Mouse (Mus musculus) embryo, embryonic 10 days (tissue): ENCODE data around the gene Elovl5.

ENCODE experiments used
- DNase-seq: peaks from one replicate; pipeline ENCODE4 v3.0.0-alpha.2; 2015; ENCODE audit warnings: low spot score

Gene Elovl5

GRCm38 (mm10) chr9:77917074-77917621 lies at the start of gene Elovl5:
Gene Elovl5, plus strand, starts transcription at chr9:77917364.
- DNase-seq, result peak; percentile 99

- DNase-seq, result no peak
Observed at GRCm38 (mm10) chr9:77891501-77891900, 25.7 kb upstream of the Elovl5 start.

GRCm38 (mm10) chr9:77898551-77898950 lies 18.6 kb upstream of the Elovl5 start:
- DNase-seq, result no peak

GRCm38 (mm10) chr9:77904133-77904532 lies 13.0 kb upstream of the Elovl5 start:
- no peak for DNase-seq

GRCm38 (mm10) chr9:77909572-77910269 lies 7.4 kb upstream of the Elovl5 start:
- no peak for DNase-seq

GRCm38 (mm10) chr9:77910270-77911240 lies 6.6 kb upstream of the Elovl5 start:
- peak; percentile 93 for DNase-seq

- DNase-seq, result peak; percentile 29
Observed at GRCm38 (mm10) chr9:77911508-77912229, 5.5 kb upstream of the Elovl5 start.

- no peak for DNase-seq
Observed at GRCm38 (mm10) chr9:77912246-77912645, 4.9 kb upstream of the Elovl5 start.

GRCm38 (mm10) chr9:77914616-77915015 lies 2.5 kb upstream of the Elovl5 start:
- DNase-seq, result no peak

- DNase-seq, result no peak
Observed at GRCm38 (mm10) chr9:77915791-77916190, 1.4 kb upstream of the Elovl5 start.

GRCm38 (mm10) chr9:77917622-77918131 lies 513 bp downstream of the Elovl5 start:
- peak; percentile 35 for DNase-seq

- DNase-seq, result no peak
Observed at GRCm38 (mm10) chr9:77918211-77918610, 1.0 kb downstream of the Elovl5 start.

GRCm38 (mm10) chr9:77918961-77919670 lies 2.0 kb downstream of the Elovl5 start:
- no peak for DNase-seq

GRCm38 (mm10) chr9:77920481-77920880 lies 3.3 kb downstream of the Elovl5 start:
- DNase-seq, result no peak

- no peak for DNase-seq
Observed at GRCm38 (mm10) chr9:77921366-77922260, 4.4 kb downstream of the Elovl5 start.

GRCm38 (mm10) chr9:77923774-77924173 lies 6.6 kb downstream of the Elovl5 start:
- DNase-seq, result no peak

GRCm38 (mm10) chr9:77924199-77924598 lies 7.0 kb downstream of the Elovl5 start:
- DNase-seq, result no peak

- no peak for DNase-seq
Observed at GRCm38 (mm10) chr9:77926151-77926550, 9.0 kb downstream of the Elovl5 start.

GRCm38 (mm10) chr9:77926911-77927310 lies 9.7 kb downstream of the Elovl5 start:
- DNase-seq, result no peak

- DNase-seq, result no peak
Observed at GRCm38 (mm10) chr9:77927431-77927830, 10.3 kb downstream of the Elovl5 start.
